Mouse (Mus musculus) layer of hippocampus, adult 9-11 months (tissue): ENCODE measurements around the gene Lck.

ENCODE experiments used
- DNase-seq: peaks from one replicate; pipeline ENCODE4 v3.0.0; 2022

Gene Lck

DNA sequence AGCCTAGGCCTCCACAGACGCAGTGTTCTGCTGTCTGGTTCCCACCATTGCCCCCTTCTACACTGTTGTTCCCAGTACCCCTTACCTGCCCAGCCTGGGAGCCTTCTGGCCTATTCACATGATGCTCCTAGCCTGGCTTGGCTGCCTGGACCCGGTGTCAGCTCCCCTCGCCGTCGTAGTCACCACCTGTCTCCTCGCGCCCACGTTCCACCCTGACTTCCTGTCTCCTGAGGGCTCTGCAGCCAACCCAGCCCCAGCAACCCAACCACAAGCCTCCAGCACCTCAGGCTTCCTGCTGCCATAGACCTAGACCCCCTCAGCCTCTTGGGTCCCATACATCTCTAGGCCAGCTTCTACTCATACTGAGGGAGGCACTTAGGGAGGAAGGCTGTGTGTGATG, at the start of gene Lck:
Gene Lck (minus strand): TSS at position 212 of the 400 bp plus-strand sequence.
- no peak for DNase-seq

GRCm38 (mm10) chr4:129622803-129623535, 49.5 kb upstream of the Lck start:
- DNase-seq, result no peak

DNA sequence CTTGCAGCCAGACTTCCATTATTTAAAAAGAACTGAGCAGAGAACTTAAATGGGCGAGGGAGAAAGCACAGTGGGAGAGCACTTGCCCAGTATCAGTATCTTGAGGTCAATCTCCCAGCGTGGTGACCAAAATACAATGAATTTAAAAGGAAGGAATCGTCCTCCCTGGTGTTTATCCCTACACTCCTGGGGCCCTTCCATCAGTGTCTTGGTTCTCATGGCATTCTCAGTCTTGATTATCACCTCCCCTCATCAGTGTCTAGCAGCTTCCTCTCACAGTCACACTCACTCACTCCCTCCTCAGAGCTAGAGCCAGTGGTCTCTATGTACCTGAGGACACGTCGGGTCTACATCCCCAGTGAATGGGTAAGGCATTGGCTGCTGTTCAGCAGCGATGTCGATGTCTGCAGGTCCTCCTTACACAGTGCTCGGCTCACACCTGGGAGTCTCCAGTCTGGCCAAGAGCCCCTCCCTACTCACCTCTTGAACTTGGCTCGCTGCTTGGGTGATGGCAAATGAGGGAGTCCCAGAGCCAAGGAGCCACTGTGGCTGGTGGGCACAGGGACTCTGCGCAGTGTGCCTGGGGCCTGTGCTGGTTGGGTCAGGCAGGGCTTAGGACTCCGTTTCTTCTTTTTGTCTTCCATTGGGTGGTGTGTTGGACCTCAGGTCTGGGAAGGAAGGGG, 48.8 kb upstream of the Lck start:
- no peak for DNase-seq

DNA sequence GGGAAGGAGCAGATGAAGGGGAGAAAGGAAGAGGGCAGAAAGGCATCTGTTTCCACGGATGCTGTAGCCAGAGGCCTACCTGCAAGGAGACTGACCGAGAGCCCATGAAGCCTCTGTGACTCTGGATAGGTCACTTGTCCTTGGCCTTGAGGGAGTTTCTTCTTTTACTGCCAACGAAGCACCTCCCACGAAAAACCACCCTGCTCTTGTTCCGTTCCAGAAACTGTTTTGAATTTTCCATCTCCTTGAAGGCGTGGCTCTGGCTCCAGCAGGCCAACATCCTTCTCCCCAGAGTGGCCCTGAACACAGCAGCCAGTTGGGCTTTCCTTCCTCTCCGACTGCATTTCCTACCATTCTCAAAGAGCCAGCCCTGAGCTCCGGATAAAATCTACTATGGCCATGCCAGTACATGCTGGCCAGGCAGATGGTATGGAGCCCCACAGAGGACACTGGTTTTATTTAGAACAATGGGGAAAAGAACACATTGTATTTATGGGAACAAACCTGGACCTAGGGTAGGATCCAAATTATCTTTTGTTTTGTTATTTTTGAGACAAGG, 47.9 kb upstream of the Lck start:
- DNase-seq, result no peak

DNA sequence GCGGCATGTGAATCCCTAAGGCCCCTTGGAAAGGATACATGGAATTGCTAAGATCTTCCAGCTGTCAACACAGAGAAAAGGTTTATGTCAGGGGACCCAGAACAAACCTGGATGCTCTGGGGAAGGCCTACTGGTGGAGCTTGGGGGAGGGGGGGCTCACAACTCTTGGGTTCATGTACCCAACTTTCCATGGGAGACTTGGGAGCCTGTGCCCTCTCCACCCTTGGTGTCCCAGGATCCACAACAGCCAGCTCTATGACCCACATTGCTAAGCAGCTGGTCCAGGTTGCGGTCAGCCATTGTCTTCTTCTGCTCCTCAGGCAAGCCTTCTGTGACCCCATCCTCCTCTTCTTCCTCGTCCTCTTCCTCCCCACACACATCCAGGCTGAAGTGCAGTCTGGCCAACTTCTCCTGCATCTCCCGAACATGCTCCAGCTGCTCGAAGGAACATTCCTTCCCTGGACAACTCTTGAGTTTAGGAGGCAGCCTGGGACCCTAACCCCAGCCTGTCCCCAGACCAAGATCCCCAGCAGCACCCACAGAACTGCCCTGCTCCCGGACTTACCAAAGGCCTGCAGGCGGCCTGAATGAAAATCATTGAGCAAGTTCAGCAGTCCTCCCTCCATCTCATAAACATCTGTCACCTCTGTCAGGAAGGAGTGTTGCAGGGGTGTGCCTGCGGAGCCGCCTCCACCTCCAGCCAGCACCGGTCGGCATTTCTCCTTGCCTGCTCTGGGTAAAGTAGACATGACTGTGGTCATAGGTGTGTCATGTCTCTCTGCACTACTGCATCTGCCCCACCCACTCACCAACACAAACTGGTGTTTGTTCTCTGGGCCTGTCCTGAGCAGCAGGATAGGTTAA, 47.2 kb upstream of the Lck start:
- DNase-seq, result no peak

- DNase-seq, result peak; percentile 97
Observed at GRCm38 (mm10) chr4:129618786-129619691, 45.6 kb upstream of the Lck start, which contains the start of gene Iqcc. Gene Iqcc, minus strand, starts transcription at chr4:129619099.

DNA sequence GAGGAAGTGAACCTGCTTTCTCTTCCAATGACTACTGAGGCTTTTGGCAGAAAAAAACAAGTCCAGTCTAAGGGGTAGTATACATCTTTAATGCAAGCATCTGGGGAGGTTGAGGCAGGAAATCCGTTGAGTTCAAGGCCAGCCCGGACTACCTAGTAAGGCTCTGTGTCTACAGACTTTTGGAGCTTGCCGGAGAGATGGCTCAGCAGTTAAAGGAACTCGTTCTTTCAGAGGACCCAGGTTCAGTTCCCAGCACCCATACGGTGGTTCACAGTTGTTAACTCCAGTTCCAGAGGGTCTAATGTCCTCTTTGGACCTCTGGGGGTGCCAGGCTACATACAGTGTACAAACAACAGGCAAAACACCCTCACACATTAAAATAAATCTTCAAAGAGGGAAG, 44.6 kb upstream of the Lck start:
- DNase-seq, result no peak

GRCm38 (mm10) chr4:129617121-129617641, 43.7 kb upstream of the Lck start:
- DNase-seq, result no peak

GRCm38 (mm10) chr4:129616631-129617030, 43.2 kb upstream of the Lck start:
- DNase-seq, result no peak

- DNase-seq, result no peak
Observed at GRCm38 (mm10) chr4:129615801-129616290, 42.4 kb upstream of the Lck start.

DNA sequence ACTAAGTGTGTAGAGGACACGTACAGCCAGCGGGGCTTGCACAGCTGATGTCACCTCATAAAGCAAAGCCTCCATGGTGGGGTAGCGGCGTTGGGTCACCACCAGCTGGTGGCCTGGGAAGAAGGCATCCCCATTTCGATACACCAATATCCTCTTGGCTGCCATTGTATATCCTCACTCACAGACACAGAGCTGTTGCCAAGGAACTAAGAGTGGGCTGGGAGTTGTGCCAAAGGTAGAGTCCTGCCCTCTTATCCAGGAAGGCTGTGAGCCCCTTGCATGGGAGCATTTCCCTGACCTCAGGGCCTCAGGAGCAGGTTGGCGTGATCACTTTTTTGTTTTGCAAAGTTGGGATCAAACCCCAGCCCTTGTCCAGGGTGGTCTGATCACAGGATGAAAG, 40.7 kb upstream of the Lck start, which contains the start of gene Dcdc2b:
Gene Dcdc2b (minus strand): TSS at position 165 of the 400 bp plus-strand sequence.
- no peak for DNase-seq

DNA sequence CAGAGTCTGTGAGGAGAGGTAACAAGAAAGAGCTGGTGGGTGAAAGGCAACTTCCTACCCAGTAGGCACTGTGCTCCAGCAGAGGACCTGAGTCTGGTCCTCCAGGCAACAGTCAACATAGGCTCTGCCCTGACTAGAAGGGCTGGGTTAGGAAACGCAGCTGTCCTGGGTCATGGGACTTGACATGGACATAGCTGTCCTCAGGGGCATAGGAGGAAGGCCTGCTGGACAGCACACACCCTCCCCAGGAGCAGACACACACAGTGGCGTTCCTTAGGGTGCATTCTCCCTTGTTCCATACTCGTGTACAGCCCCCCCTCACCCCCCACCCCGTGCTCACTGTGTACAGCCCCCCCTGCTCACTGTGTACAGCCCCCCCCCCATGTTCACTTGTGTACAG, 37.0 kb upstream of the Lck start:
- no peak for DNase-seq

DNA sequence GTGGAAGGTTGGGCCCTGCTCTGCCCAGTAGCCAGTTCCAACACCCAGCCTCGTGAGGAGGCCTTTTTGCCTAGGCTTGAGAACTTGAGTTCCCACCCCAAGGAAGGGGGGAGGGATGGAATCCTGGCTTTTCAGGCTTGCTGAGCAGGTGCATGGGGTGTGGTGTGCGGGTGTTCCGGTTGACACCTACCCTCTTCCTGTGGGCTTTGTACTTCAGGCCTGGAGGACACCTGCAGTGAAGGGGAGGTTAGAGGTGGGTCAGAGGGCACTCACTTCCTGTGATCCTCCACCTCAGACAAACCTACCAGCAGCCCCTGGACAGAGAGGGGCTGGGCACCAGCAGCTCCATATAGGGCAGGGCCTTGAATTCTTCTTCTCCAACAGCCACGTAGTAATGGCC, 36.6 kb upstream of the Lck start:
- DNase-seq, result no peak

DNA sequence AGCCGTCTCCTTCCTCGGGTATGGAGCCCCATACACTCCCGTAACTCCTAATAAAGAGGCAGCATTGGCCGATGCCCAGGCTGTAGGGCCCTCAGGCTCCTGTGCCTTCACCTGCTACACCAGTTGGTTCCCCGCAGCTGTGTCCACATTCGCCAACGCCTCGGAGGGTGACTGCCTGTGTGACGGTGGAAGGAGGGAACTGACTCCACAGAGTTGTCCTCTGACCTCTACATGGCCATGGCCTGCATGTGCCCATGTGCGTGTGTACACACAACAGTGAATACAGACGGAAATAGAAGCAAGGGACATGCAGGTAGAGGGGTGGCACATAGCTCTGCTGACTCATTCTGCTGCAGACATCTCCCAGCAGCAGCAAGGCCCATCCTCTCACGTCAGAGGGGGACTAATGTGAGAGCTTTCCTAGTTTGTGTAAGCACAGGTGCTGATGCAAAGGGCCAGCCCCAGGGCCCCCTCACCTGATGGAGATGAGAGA, 35.7 kb upstream of the Lck start:
- no peak for DNase-seq

DNA sequence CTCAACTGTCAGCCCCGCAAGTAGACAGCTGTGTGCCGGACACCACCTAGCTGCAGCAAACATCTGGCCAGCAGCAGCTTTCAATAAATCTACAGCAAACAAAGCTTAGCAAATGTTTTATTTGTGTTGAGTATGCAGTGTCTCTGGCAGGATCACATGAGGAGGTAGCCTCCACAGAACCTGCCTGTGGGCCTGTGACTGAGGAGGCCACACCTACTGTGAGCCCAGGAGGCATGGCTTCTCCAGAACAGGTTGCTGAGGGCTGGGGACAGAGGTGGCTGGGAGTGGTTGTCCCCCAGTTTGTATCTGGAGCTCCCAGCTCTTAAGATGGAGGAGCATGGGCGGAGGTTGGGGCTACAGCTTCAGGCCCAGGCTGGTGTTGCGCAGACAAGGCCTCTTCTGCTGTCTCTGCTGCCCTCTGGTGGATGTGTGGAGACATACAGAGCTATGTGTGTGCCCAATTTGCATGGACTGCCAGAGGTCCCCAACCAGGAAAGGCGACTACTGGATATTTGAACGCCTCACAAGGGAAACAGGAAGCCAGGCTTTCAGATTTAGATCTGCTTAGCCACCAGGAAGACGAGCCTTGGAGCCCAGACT, 35.1 kb upstream of the Lck start:
- DNase-seq, result peak; percentile 86

GRCm38 (mm10) chr4:129600233-129601158, 27.1 kb upstream of the Lck start, which contains the start of the genes Eif3i and Tmem234:
Gene Eif3i, minus strand, starts transcription at chr4:129600648.
Gene Tmem234, plus strand, starts transcription at chr4:129600668.
- DNase-seq, result peak; percentile 84

DNA sequence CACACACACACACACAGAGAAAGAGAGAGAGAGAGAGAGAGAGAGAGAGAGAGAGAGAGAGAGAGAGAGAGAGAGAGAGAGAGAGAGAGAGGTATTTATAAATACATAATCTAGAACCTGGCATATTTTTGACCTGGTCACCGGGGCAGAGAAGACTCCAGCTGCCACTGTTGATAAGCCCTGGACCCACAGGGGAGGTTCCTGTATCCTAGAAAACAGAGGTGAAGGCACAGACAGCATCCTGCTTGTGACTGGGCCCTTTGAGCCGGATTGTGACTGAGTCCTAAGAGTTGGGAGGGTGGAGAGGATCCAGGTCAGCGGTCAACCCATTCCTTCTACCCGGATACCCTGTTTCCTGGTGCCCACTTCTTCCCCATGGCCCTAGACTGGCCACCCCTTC, 15.4 kb upstream of the Lck start:
- no peak for DNase-seq

DNA sequence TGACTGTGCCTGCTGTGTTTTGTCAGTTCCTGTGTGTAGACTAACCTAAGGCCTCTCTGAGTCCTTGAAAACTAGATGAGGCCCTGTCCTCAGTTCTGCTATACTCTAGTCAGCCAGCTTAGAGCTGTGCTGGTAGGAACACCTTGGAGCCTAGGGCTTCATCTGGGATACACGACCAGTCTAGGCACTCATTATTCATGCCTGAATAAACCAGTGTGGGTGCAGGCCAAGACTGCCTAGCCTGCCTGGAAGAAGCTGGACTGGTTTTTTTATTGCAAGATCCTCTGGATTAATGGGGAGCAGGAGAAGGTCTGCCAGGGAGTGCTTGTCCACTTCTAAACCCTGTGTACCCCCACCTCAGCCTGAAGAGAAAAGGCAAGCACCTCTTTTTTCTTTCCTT, 13.5 kb upstream of the Lck start:
- DNase-seq, result no peak

DNA sequence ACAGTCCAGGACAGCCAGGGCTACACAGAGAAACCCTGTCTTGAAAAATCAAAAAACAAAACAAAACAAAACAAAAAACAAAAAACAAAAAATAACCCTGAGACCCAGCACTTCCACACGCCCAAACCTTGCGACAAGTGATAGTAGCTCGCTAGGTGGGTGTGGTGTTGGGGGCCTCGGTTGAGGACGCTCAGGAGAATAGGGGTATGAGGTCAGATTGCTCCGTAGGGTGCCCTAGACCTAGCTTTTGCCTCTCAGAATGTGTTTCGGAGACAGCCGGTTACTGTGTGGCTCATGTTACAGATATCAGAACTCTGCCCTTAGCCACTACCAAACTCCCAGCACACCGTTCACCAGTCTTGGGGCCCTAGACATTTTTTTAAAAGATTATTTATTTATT, 12.3 kb upstream of the Lck start:
- DNase-seq, result no peak
